Mouse (Mus musculus) testis, adult 2 months (tissue): ENCODE data around the gene Dspp.

ENCODE experiments used
- CTCF ChIP-seq: fragments of 200-500 bp; IDR thresholded peaks from 2 replicates; pipeline ENCODE4 v1.5.1; 2012; ENCODE audit warnings: low read depth, mild to moderate bottlenecking, inconsistent platforms, low read length, moderate library complexity; ENCODE audit not compliant: control insufficient read depth, insufficient read depth, insufficient replicate concordance
- POLR2A ChIP-seq: fragments of 200-500 bp; IDR thresholded peaks from 2 replicates; pipeline ENCODE4 v1.6.1; 2012; ENCODE audit warnings: low read depth, mild to moderate bottlenecking, inconsistent platforms, low read length, moderate library complexity; ENCODE audit not compliant: control insufficient read depth

DNA sequence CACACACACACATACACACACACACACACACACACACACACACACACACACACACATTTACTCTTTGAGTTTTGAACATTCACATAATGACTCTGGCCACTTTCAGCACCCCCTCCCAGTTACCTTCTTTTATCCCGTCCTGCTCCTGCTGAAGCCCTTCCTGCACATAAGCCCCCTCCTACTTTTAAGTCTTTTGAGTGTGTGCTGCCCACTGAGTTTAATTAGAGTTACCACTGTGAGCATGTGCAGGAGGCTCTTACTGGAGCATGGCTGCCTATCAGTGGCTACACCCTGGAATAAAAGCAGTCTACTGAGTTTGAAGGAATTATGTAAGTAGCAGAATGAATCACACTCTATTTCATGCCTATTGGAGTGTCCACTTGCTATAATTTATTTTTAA is 58.0 kb downstream of the Dspp start:
- no peak for TF ChIP-seq CTCF
- TF ChIP-seq POLR2A: no peak
